Mouse (Mus musculus): ENCODE data around the gene Bnc2. TPM values are rescaled to one million over a fixed set of nuclear protein-coding genes. Genes with fewer than 3 reads are reported as not detected.
A peak's percentile ranks its signal among the peaks of the same experiment; 100 is the strongest.

Bnc2 gene
- total RNA-seq, 2 experiments from 2014 or later, result 0.49 to 1.1 TPM

DNA sequence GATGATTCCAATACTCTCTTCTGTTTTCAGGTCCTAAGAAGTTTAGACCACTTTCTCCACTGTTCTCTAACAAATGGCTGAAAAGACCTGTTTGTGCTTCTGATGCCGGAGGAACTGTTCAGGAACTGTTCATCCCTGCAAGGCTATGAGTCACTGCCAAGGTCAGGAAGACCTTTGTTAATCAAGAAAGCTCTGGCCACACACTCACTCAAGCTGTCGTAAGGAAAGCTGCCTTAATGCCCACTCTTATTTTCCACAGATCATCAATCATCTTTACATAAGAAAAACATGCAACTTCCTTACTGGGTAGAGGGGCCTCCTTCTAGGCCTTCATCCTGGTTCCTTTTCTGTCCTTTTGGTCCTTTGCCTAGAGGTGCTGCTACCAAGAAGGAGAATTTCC lies 322.4 kb downstream of the Bnc2 start:
- no peak for TF ChIP-seq CTCF (conservative IDR thresholded peaks at IDR 0.05)
- H3K27ac ChIP-seq, result no peak overlapping the region
- DNase-seq (ENCODE audit: low spot score in 2 of 2), result no peak
- no peak overlapping the region for H3K4me3 ChIP-seq

DNA sequence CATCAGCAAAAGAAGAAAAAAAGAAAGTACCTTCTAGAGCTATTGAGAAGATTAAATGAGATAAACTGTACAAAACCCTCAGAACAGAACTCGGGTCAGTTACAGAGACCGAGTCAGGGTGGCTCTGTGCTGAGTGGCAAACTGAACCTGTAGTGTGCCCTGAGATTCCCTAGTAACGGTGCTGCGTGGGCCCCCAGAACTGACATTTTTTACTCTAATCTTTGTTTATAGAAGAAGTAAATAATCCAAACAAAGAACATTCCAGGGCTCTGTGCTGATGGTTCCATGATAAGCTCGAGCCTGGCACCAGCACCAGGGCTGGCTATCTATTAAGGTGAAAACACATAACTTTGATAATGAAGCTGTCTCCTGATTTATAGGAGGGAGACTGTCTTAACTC lies 325.5 kb downstream of the Bnc2 start:
- DNase-seq (ENCODE audit: low spot score in 2 of 2), result no peak
- no peak overlapping the region for H3K4me3 ChIP-seq
- no peak overlapping the region for H3K27ac ChIP-seq
- TF ChIP-seq CTCF (conservative IDR thresholded peaks at IDR 0.05), result no peak

DNA sequence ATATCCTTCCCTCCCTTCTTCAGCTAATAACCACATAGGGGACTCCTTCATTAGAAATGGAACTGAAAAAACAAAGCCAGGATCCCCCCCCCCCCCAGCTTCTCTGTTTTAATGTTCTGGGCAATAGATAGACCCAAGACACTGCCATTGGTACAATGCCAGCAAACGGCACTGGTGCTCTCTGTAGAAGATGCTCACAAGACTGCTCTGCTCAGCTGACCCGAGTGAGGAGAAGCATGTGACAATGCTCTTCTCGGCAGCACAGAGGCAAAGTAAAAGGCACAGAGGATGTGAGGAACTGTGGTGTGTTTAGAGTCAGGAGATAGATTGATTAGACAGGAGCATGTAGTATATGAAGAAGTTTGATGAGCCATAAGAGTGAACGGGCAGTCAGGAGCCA lies 335.9 kb downstream of the Bnc2 start:
- Histone ChIP-seq H3K27ac (no peak overlapping the region), H3K4me3 (no peak overlapping the region)
- no peak for TF ChIP-seq CTCF (conservative IDR thresholded peaks at IDR 0.05)
- DNase-seq (ENCODE audit: low spot score in 2 of 2), result no peak

DNA sequence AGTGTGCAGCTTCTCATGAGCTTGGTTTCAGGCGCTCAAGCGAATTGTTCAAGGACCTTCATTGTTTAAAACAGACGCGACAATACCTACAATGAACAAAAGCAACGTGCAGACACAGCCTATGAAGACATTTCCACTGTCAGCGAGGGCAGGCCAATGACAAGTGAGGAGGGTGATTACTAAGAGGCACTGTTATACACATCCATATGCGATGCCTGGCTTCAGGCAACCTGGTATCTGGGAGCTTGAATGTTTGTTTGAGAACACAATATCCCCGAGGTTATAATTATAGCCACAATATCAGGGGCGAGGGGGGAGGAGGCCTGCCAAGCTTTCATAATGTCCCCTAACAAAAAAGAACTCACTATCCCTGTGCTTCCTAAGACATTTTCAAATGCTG lies 343.1 kb downstream of the Bnc2 start:
- no peak for TF ChIP-seq CTCF (conservative IDR thresholded peaks at IDR 0.05)
- DNase-seq (ENCODE audit: low spot score in 2 of 2), result no peak
- no peak overlapping the region for H3K4me3 ChIP-seq
- no peak overlapping the region for H3K27ac ChIP-seq

DNA sequence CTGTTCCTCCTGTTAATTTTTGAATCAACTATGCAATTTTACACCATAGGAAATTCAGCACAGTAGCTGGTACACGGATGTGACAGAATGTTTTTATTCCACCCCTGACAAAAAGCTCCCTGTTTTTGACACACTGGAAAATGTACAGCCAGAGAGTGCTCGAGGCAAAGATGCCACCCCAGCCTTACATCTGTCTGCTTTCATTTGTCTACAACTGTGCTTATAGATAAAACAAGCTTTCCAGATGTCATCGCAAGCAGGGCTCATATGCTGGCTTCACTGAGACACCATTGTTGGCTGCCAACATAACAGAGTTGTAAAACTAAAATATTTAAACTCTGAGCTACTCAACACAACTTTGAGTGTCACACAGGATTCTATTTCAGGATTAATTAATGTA lies 343.6 kb downstream of the Bnc2 start:
- no peak for TF ChIP-seq CTCF (conservative IDR thresholded peaks at IDR 0.05)
- no peak overlapping the region for H3K4me3 ChIP-seq
- peak; percentile 1 to 20 for DNase-seq (ENCODE audit: low spot score in 2 of 2)
- no peak overlapping the region for H3K27ac ChIP-seq

DNA sequence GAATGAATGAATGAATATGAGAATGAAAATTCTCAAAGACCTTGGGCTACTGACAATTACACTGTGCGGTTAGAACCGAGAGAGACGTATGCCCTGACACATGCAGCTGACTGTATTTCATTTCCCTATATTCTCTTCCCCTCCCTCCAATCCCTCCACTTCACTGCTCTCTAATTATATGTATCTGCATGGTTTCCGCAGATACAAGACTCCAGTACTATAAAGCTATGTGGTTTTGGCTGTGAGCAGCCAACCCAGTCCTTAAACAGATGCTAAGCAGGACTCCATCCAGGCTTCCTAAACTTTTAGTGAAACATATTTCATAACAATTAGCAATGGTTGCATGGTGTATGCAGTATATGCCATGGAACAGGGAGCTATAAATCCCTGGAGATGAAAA lies 344.6 kb downstream of the Bnc2 start:
- H3K27ac ChIP-seq, result no peak overlapping the region
- no peak for TF ChIP-seq CTCF (conservative IDR thresholded peaks at IDR 0.05)
- H3K4me3 ChIP-seq, result no peak overlapping the region
- DNase-seq (ENCODE audit: low spot score in 2 of 2), result no peak

DNA sequence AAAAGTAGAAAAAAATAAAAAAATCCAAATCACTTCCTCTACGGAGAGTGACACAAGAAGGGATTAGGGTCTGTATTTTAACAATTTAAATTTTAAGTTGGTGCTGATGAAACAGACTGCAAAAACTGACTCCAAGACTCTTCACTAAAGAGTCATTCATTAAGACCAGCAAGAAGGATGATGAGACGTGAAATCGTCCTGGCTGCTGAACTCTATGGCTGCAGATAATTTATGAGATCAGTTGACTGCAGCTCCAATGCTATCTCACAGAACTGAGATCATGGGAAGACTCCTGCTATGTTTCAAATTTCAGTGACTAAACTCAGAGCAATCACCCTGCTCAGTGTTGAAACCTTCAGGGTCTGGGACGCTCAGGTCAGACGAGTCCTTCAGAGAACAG lies 345.4 kb downstream of the Bnc2 start:
- H3K4me3 ChIP-seq, result no peak overlapping the region
- DNase-seq (ENCODE audit: low spot score in 2 of 2), result no peak
- TF ChIP-seq CTCF (conservative IDR thresholded peaks at IDR 0.05), result no peak
- no peak overlapping the region for H3K27ac ChIP-seq

DNA sequence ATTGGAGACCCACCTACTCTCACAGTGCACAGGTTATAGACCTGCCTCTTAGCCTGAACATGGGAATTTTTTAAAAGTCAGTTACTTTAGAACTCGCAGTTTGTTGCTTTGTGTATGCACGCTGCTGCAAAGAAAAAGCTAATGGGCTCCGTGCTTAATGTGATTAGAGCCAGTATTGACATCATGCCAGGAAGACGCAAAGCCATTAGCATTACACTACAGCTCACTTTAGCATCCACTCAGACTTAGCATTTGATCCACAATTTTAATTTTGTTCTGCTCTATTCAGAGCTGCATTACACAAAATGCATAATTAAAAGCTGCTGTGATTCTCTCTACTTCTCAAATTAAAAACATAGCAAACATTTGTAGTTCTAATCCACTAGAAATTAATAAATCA lies 350.7 kb downstream of the Bnc2 start:
- Histone ChIP-seq H3K4me3 (no peak overlapping the region), H3K27ac (no peak overlapping the region)
- no peak for TF ChIP-seq CTCF (conservative IDR thresholded peaks at IDR 0.05)
- DNase-seq (ENCODE audit: low spot score in 2 of 2), result no peak

DNA sequence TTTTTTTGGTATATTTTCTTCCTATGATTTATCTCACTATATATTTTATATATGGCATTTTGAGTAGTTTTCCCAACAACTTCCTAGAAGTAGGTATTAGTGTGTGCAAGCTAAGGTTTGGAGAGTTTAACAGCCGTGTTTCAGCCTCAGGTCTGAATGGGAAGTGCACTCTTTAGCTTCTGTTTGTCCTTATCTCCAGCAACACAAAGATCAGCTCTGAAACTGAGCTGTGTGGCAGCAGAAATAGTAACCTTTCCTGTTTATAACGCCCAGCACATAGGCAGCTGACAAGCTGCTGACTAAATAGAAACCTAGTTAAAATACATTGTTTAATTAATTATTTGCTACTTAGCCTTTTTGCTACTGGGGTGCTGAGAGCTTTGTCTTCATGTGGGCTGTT lies 353.5 kb downstream of the Bnc2 start:
- Histone ChIP-seq H3K27ac (no peak overlapping the region), H3K4me3 (no peak overlapping the region)
- TF ChIP-seq CTCF (conservative IDR thresholded peaks at IDR 0.05), result no peak
- DNase-seq (ENCODE audit: low spot score in 2 of 2), result no peak

DNA sequence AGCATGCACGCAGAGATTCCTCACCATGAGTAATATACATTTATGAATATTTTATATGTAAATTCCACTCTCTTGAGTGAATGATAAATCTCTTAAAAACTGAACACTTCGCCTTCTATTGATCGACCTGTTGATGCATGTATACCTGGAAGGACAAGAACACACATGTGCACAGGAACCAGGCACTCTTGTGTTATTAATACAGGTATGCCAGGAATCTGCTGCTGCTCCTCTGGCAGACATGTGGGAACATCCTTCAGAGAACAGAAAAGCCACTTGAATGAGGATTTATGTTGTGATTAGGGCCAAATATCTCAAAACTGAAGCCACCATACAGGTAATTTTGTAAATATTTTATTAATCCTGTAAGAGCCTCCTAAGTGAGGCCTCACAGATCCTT lies 357.7 kb downstream of the Bnc2 start:
- TF ChIP-seq CTCF (conservative IDR thresholded peaks at IDR 0.05), result no peak
- no peak for DNase-seq (ENCODE audit: low spot score in 2 of 2)

DNA sequence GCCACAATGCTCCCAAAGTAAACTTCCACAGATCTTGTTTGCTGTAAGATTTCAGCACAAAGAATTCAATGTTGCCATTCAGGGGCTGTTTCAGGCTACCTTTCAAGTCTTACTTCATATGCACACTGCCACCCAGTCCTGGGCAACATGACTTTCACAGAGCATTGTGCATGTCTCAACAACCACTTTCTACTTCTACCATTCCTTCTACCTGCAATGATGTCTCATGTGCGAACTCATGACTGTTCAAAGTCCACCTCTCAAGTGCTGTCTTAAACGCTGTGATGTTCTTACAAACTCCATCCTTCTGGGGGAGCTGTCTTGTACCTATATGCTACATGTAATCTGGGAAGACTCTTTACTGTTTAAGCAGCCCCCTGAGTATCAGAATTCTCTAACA lies 363.7 kb downstream of the Bnc2 start:
- Histone ChIP-seq H3K4me3 (no peak overlapping the region), H3K27ac (no peak overlapping the region)
- no peak for TF ChIP-seq CTCF (conservative IDR thresholded peaks at IDR 0.05)
- DNase-seq (ENCODE audit: low spot score in 2 of 2), result no peak

More for the DNA sequence above, 357.7 kb downstream of the Bnc2 start:
- Histone ChIP-seq H3K27ac (no peak overlapping the region), H3K4me3 (no peak overlapping the region)

DNA sequence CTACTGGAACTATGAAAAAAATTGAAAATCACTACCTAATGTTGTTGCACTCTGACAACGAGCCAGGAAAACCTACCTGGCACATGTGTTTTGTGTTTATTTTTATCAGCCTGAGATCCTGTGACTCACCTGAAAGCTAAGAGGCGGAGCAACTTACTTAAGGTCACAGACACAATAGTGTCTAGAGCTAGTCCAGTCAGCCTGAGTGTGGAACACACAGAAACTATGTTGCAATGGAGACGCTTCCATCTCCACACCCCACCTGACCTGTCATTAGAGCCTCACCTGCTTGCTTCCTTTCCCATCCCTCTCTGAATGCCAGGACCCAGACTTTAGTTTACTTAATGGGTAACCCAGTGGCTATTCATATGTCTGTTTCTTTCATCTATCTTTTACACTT lies 364.2 kb downstream of the Bnc2 start:
- DNase-seq (ENCODE audit: low spot score in 2 of 2), result no peak
- no peak overlapping the region for H3K4me3 ChIP-seq
- no peak for TF ChIP-seq CTCF (conservative IDR thresholded peaks at IDR 0.05)
- no peak overlapping the region for H3K27ac ChIP-seq

DNA sequence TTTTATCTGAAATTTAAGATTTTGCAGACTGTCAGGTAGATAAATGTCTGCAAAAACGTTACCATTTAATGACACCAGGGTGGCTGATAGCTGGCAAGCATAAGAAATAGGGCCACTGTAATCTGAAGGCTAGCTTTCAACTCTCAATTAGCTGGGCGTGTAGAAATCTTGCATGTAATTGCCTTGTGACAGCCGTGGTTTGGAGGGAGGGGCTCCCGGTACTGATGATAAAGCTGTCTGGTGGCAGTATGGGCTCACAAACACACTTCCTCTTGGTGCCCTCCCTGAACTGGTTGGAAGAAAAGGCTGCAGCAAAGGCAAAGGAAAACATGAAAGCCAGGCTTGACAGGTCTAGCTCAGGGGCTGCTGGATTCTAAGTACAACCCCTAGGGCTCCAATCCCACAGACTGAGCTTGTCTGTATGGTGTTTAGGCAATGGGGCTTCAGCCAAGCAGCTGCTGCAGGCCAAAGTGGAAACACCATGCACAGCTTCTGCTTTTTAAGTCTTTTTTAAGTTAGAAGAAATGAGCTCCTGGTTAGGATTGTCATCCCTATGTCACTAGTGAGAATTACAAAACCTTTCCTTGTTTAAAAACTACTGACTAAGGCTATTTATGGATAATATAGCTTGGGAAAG lies 366.7 kb downstream of the Bnc2 start:
- no peak overlapping the region for H3K27ac ChIP-seq
- DNase-seq (ENCODE audit: low spot score in 2 of 2), result no peak
- no peak overlapping the region for H3K4me3 ChIP-seq
- no peak for TF ChIP-seq CTCF (conservative IDR thresholded peaks at IDR 0.05)

DNA sequence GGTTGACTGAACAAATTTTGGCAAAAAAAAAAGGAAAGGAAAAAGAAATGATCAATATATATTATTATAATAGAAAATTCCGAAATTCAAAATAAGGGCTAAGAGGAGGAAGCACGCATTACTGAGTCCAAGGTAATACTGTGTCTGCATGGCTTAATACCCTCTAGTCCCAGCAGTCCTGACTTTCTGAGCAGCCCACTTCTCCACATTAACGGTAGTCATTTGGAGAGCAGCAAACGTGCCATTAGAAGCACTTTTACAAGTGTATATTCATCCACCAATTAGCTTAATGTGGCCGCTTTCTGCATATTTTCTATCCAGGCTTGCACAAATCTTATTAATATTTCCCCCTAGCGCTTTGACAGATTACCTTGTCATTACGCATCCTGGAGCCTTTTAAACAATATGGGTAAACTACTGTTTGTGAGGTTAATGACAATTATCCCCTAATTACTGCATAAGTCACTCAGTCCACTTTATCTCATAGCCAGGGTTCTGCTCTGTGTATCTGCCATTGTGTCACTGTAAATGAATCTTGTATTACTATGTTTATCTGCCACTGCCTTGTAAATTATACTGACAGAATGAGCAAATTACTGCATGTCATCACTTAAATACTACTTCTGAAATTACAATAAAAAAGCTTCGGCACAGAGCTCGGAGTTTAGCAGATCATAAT lies 368.0 kb downstream of the Bnc2 start:
- no peak for DNase-seq (ENCODE audit: low spot score in 2 of 2)
- TF ChIP-seq CTCF (conservative IDR thresholded peaks at IDR 0.05), result no peak
- Histone ChIP-seq H3K4me3 (no peak overlapping the region), H3K27ac (no peak overlapping the region)

Data from layer of hippocampus, adult 2 months (tissue).